Mouse (Mus musculus) liver, adult 2 months (tissue): ENCODE results near the gene Pde5a. TPM values are rescaled to one million over a fixed set of nuclear protein-coding genes. Genes with fewer than 3 reads are reported as not detected.

Experiments
- DNase-seq: peaks from one replicate; pipeline ENCODE4 v3.0.0-alpha.2; 2011; ENCODE audit warnings: low read depth, low spot score; ENCODE audit errors: extremely low read depth
- H3K27ac ChIP-seq: fragments of 200-500 bp; replicated peaks from 2 replicates; pipeline ENCODE4 v1.5.1; 2012; ENCODE audit warnings: low read depth, mild to moderate bottlenecking, control low read depth, inconsistent platforms, low read length; ENCODE audit not compliant: insufficient read depth
- H3K27me3 ChIP-seq: fragments of 200-500 bp; 2 replicates; pipeline ENCODE4 v1.6.1; 2012; ENCODE audit warnings: mild to moderate bottlenecking, moderate library complexity, low read length, inconsistent platforms; ENCODE audit not compliant: control insufficient read depth, insufficient read depth
- H3K36me3 ChIP-seq: fragments of 200-500 bp; 2 replicates; pipeline ENCODE4 v1.6.1; 2012; ENCODE audit warnings: low read length, inconsistent platforms; ENCODE audit not compliant: control insufficient read depth, insufficient read depth
- H3K4me1 ChIP-seq: fragments of 200-500 bp; 2 replicates; pipeline ENCODE4 v1.6.1; 2011; ENCODE audit warnings: low read length; ENCODE audit not compliant: control insufficient read depth, insufficient read depth
- H3K4me3 ChIP-seq: fragments of 200-500 bp; 2 replicates; pipeline ENCODE4 v1.5.1; 2011; ENCODE audit warnings: low read depth, mild to moderate bottlenecking, control low read depth, low read length, moderate library complexity; ENCODE audit not compliant: insufficient read depth
- H3K79me2 ChIP-seq: fragments of 200-500 bp; 2 replicates; pipeline ENCODE4 v1.6.1; 2012; ENCODE audit warnings: inconsistent platforms, mild to moderate bottlenecking, low read length, moderate library complexity; ENCODE audit not compliant: control insufficient read depth, insufficient read depth
- H3K9ac ChIP-seq: fragments of 200-500 bp; 2 replicates; pipeline ENCODE4 v1.6.1; 2012; ENCODE audit warnings: low read depth, mild to moderate bottlenecking, control low read depth, inconsistent platforms, low read length
- CTCF ChIP-seq: fragments of 200-500 bp; IDR thresholded peaks from 2 replicates; pipeline ENCODE4 v1.5.1; 2011; ENCODE audit warnings: low read depth, low read length, control low read depth
- POLR2A ChIP-seq: fragments of 200-500 bp; IDR thresholded peaks from 2 replicates; pipeline ENCODE4 v1.6.1; 2011; ENCODE audit warnings: low read length, control low read depth; ENCODE audit not compliant: insufficient read depth; ENCODE audit errors: extremely low read depth
- WGBS: fragments of 180-500 bp; shearing (Covaris S2); methylation state at CpG from one replicate; pipeline ENCODE4 v1.1.7; 2018; 5-methylcytosine and 5-hydroxymethylcytosine counted together
- polyA plus RNA-seq: library from polyadenylated mRNA; depleted of rRNA; stranded (reverse); fragments of >200 nt; gene quantifications from 2 replicates; pipeline ENCODE4 v1.2.3, GENCODE M21; 2012
- total RNA-seq: library from RNA; depleted of rRNA; stranded (reverse); fragments of >200 nt; gene quantifications from 2 replicates; pipeline ENCODE4 v1.2.3, GENCODE M21; 2014

Gene Pde5a
- total and polyA plus RNA-seq, 2 experiments = 0.15 to 0.83 TPM

GRCm38 (mm10) chr3:122721522-122721921 is 7.2 kb upstream of the Pde5a start:
- no peak overlapping the region for H3K4me3 ChIP-seq
- H3K9ac ChIP-seq = no peak overlapping the region
- no peaks in the 10 kb centered on the region for H3K36me3 ChIP-seq
- no peaks in the 10 kb centered on the region for H3K79me2 ChIP-seq
- DNase-seq = no peak
- no peaks in the 10 kb centered on the region for H3K27me3 ChIP-seq
- no peak overlapping the region for H3K27ac ChIP-seq
- TF ChIP-seq POLR2A = no peak
- no peak for TF ChIP-seq CTCF
- 68% methylated on average over 9 of the region's 9 CpGs for WGBS
- H3K4me1 ChIP-seq = no peaks in the 10 kb centered on the region

GRCm38 (mm10) chr3:122729601-122729959 is 833 bp downstream of the Pde5a start:
- H3K27ac ChIP-seq = peak overlapping the region; percentile 30; the same call in 1 of the 2 replicates
- H3K4me3 ChIP-seq = peak overlapping the region; percentile 69
- no peak for DNase-seq
- WGBS = under 1% methylated on average over 22 of the region's 22 CpGs
- H3K9ac ChIP-seq = peak overlapping the region; percentile 45
- no peak for TF ChIP-seq POLR2A
- TF ChIP-seq CTCF = no peak
- no peaks in the 10 kb centered on the region for H3K27me3 ChIP-seq
- no peaks in the 10 kb centered on the region for H3K79me2 ChIP-seq
- no peaks in the 10 kb centered on the region for H3K4me1 ChIP-seq
- H3K36me3 ChIP-seq = no peaks in the 10 kb centered on the region

- H3K4me3 ChIP-seq = peak overlapping the region; percentile 69
- TF ChIP-seq POLR2A (no peak), CTCF (peak; percentile 56)
- H3K27ac ChIP-seq = peak overlapping the region; percentile 30; the same call in 1 of the 2 replicates
- peak; percentile 16 for DNase-seq
- H3K27me3 ChIP-seq = no peaks in the 10 kb centered on the region
- under 1% methylated on average over 89 of the region's 92 CpGs for WGBS
- H3K36me3 ChIP-seq = no peaks in the 10 kb centered on the region
- H3K4me1 ChIP-seq = no peaks in the 10 kb centered on the region
- H3K79me2 ChIP-seq = no peaks in the 10 kb centered on the region
- peak overlapping the region; percentile 45 for H3K9ac ChIP-seq
Observed at GRCm38 (mm10) chr3:122729960-122730740, 1.4 kb downstream of the Pde5a start.

- whole genome bisulfite sequencing = 10% methylated on average over 13 of the region's 13 CpGs
- H3K27me3 ChIP-seq = no peaks in the 10 kb centered on the region
- H3K79me2 ChIP-seq = no peaks in the 10 kb centered on the region
- H3K4me1 ChIP-seq = no peaks in the 10 kb centered on the region
- DNase-seq = no peak
- no peaks in the 10 kb centered on the region for H3K36me3 ChIP-seq
- peak overlapping the region; percentile 69 for H3K4me3 ChIP-seq
- peak overlapping the region; percentile 45 for H3K9ac ChIP-seq
- TF ChIP-seq CTCF = no peak
- no peak for TF ChIP-seq POLR2A
- no peak overlapping the region for H3K27ac ChIP-seq
Observed at GRCm38 (mm10) chr3:122730741-122731235, 2.0 kb downstream of the Pde5a start.

- Histone ChIP-seq H3K27ac (no peak overlapping the region), H3K4me3 (no peak overlapping the region), H3K9ac (no peak overlapping the region), H3K27me3 (no peaks in the 10 kb centered on the region), H3K79me2 (no peaks in the 10 kb centered on the region), H3K4me1 (no peaks in the 10 kb centered on the region), H3K36me3 (no peaks in the 10 kb centered on the region)
- WGBS = 84% methylated on average over 3 of the region's 3 CpGs
- DNase-seq = no peak
- TF ChIP-seq POLR2A = no peak
- TF ChIP-seq CTCF = no peak
Observed at GRCm38 (mm10) chr3:122733806-122734205, 5.1 kb downstream of the Pde5a start.

- no peak for TF ChIP-seq POLR2A
- TF ChIP-seq CTCF = no peak
- Histone ChIP-seq H3K27me3 (no peaks in the 10 kb centered on the region), H3K27ac (no peak overlapping the region), H3K4me1 (no peaks in the 10 kb centered on the region), H3K36me3 (no peaks in the 10 kb centered on the region), H3K79me2 (no peaks in the 10 kb centered on the region), H3K4me3 (no peak overlapping the region), H3K9ac (no peak overlapping the region)
- DNase-seq = no peak
- WGBS = 70% methylated on average over 6 of the region's 6 CpGs
Observed at GRCm38 (mm10) chr3:122734329-122734728, 5.6 kb downstream of the Pde5a start.
